Mouse (Mus musculus) stomach, postnatal 0 days (tissue): ENCODE measurements around the gene Olfr461.

Experiments
- CTCF ChIP-seq: IDR thresholded peaks from 2 replicates; pipeline ENCODE4 v1.5.1; 2016; ENCODE audit warnings: antibody characterized with exemption, low read depth, mild to moderate bottlenecking, moderate library complexity
- EP300 ChIP-seq: optimal IDR thresholded peaks from 2 replicates; pipeline ENCODE3; 2016; ENCODE audit warnings: antibody characterized with exemption

GRCm38 (mm10) chr6:40594804-40595550 is 40.1 kb upstream of the Olfr461 start:
- TF ChIP-seq CTCF (no peak), EP300 (no peak)
